Mouse (Mus musculus) spleen, postnatal 14 days (tissue): ENCODE data around the gene Slc36a3.

ENCODE experiments used
- DNase-seq, 2 experiments: peaks; one replicate each; pipeline ENCODE4 v3.0.0; 2021 to 2022; ENCODE audit warnings: low spot score in 2 of 2

Gene Slc36a3

DNA sequence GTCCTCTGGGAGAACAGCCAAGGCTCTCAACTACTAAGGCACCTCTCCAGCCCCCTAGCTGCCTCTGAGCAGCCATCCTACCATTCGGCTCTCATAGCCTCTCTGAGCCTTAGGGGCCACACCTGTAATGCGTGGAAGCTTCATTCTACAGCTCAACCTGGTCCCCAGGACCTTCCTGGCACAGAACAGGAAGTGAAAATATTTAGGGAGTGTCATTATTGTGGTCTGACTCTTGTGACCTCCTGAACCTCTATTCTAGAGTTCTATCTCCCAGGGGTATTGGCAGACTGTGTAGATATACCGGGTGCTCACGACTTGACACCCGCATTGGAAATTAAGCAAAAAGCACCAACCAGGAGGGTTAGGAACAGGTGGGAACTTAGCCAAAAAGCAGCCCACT lies 75.3 kb downstream of the Slc36a3 start:
- no peak for DNase-seq

DNA sequence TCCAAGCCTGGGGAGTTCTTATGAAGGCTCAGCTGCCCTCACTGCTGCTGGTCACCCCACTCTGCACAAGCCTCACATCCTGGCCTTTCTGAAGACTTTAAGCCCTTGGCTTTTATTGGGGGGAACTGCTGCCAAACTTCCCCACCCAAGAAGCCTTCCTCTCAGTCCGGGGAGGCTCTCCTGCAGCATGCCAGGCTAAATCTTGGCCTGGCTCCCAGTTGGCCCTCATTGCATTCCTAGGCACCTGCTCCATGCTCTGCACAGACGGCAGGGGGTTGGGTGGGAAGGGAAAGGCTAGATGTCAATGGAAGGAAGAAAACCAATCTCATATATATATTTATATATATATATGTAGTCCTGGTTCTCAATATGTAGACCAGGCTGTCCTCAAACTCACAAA lies 75.9 kb downstream of the Slc36a3 start:
- no peak for DNase-seq
